Mouse (Mus musculus) ES-Bruce4 (cell line): ENCODE measurements around the gene Rasgef1b.

Experiments
- CTCF ChIP-seq: IDR thresholded peaks from one replicate; pipeline ENCODE4 v1.8.1; 2011; ENCODE audit warnings: low read depth, low read length
- POLR2A ChIP-seq: IDR thresholded peaks from one replicate; pipeline ENCODE4 v1.8.1; 2011; ENCODE audit warnings: low read length; ENCODE audit not compliant: insufficient read depth

DNA sequence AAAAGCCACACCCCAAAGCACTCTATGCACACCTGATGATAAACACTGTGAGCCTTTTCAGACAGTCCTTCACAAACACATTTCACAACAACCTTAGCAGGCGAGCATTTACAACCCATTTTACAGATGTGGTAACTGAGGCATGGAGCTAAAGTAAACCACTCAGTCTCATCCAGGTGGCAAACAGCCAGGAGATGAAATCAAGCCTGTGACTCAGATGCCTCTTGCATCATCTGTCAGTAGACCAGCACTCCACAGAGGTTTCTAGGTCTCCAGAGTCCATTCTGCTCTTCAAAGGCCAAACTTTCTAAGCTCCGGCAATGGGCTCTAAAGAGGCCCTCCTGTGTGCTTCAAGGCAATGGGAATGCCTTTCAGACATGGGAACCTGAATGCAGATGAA is 396.8 kb downstream of the Rasgef1b start:
- TF ChIP-seq CTCF, result no peak
- no peak for TF ChIP-seq POLR2A
